Mouse (Mus musculus) intestine, postnatal 0 days (tissue): ENCODE results near the gene Ppef2. TPM values are rescaled to one million over a fixed set of nuclear protein-coding genes. Genes with fewer than 3 reads are reported as not detected.

Experiments used
- ATAC-seq: fragments of 200-750 bp; cut with Nextera tagmentation; 2 replicates; pipeline ENCODE4 v1.8.0; 2017; ENCODE audit warnings: mild to moderate bottlenecking, moderate TSS enrichment, moderate library complexity
- H3K27ac ChIP-seq: fragments of 300-500 bp; sonication (generic); 2 replicates; pipeline ENCODE4 v1.5.1; 2014; ENCODE audit warnings: mild to moderate bottlenecking, low read depth, low read length, moderate library complexity
- H3K27me3 ChIP-seq: fragments of 300-500 bp; sonication (generic); replicated peaks from 2 replicates; pipeline ENCODE4 v1.6.1; 2014; ENCODE audit warnings: low read length, mixed read lengths; ENCODE audit not compliant: control insufficient read depth, insufficient read depth
- H3K36me3 ChIP-seq: fragments of 300-500 bp; sonication (generic); 2 replicates; pipeline ENCODE4 v1.6.1; 2014; ENCODE audit warnings: mild to moderate bottlenecking, moderate library complexity; ENCODE audit not compliant: control insufficient read depth, insufficient read depth
- H3K4me1 ChIP-seq: fragments of 300-500 bp; sonication (generic); replicated peaks from 2 replicates; pipeline ENCODE4 v1.6.1; 2014; ENCODE audit warnings: antibody characterized with exemption, low read length, mixed read lengths; ENCODE audit not compliant: control insufficient read depth, insufficient read depth
- H3K4me2 ChIP-seq: fragments of 300-500 bp; sonication (generic); replicated peaks from 2 replicates; pipeline ENCODE4 v1.6.1; 2014; ENCODE audit warnings: low read depth, mild to moderate bottlenecking, moderate library complexity
- H3K4me3 ChIP-seq: fragments of 300-500 bp; sonication (generic); 2 replicates; pipeline ENCODE4 v1.5.1; 2014; ENCODE audit warnings: low read depth, low read length
- H3K9ac ChIP-seq: fragments of 300-500 bp; sonication (generic); 2 replicates; pipeline ENCODE4 v1.6.1; 2014; ENCODE audit warnings: mild to moderate bottlenecking, low read depth, low read length
- H3K9me3 ChIP-seq: fragments of 300-500 bp; sonication (generic); 2 replicates; pipeline ENCODE4 v1.6.1; 2016; ENCODE audit warnings: mixed run types; ENCODE audit not compliant: control insufficient read depth
- CTCF ChIP-seq: sonication (generic); IDR thresholded peaks from 2 replicates; pipeline ENCODE4 v1.5.1; 2016; ENCODE audit warnings: low read depth, mild to moderate bottlenecking, control low read depth, antibody characterized with exemption, moderate library complexity
- WGBS: fragments of 180-500 bp; shearing (Covaris S2); extraction: QIAGEN DNeasy Blood & Tissue Kit; methylation state at CpG from one replicate; pipeline ENCODE4 v1.1.7; 2014; 5-methylcytosine and 5-hydroxymethylcytosine counted together
- polyA plus RNA-seq: library from polyadenylated mRNA; unstranded; fragments of >200 nt; fragmentation: Nextera tagmentation; extraction: Ambion mirVana; gene quantifications from 2 replicates; pipeline ENCODE4 v1.2.1, GENCODE M21; 2015

Gene Ppef2
- polyA plus RNA-seq, 1 experiment from 2014 or later: 0.16 TPM

DNA sequence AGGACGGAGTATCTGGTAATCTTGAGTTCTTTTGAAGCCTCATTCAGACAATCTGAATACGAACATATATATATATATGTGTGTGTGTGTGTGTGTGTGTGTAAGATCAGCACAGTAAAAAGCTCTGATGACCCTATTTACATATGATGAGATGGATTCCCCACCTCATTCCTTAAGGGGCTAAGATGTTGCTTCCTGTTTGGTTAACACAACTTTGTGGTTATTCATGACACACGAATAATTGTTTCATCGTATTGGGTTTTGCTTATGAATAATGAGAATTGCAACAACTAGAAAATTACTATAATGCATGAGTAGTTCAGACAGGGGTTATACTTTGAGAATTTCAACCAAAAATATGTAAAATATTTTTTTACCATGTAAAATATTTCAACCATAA is 40.8 kb downstream of the Ppef2 start, which contains the start of gene U90926:
Gene U90926 (minus strand): TSS at position 101 of the 400 bp plus-strand sequence.
- no peaks in the 10 kb centered on the region for H3K27me3 ChIP-seq
- no peak within 1 kb of the TSS for H3K4me2 ChIP-seq
- H3K4me1 ChIP-seq: no peaks in the 10 kb centered on the region
- no peak for ATAC-seq
- H3K4me3 ChIP-seq: no peak within 1 kb of the TSS
- WGBS: 80% methylated on average over 4 of the region's 4 CpGs
- no peak within 1 kb of the TSS for H3K9ac ChIP-seq
- H3K36me3 ChIP-seq: no peaks in the 10 kb centered on the region
- no peak within 1 kb of the TSS for H3K27ac ChIP-seq
- TF ChIP-seq CTCF: no peak
- H3K9me3 ChIP-seq: no peaks in the 10 kb centered on the region

GRCm38 (mm10) chr5:92212231-92212630 is 43.8 kb downstream of the Ppef2 start:
- WGBS: 87% methylated on average over 4 of the region's 4 CpGs
- no peak overlapping the region for H3K4me2 ChIP-seq
- H3K27ac ChIP-seq: no peak overlapping the region
- H3K9me3 ChIP-seq: no peaks in the 10 kb centered on the region
- no peak for TF ChIP-seq CTCF
- no peak overlapping the region for H3K4me3 ChIP-seq
- H3K4me1 ChIP-seq: no peaks in the 10 kb centered on the region
- H3K27me3 ChIP-seq: no peaks in the 10 kb centered on the region
- peak; percentile 61 for ATAC-seq
- H3K9ac ChIP-seq: no peak overlapping the region
- H3K36me3 ChIP-seq: no peaks in the 10 kb centered on the region

- Histone ChIP-seq H3K4me1 (no peaks in the 10 kb centered on the region), H3K9ac (no peak overlapping the region), H3K27me3 (no peaks in the 10 kb centered on the region), H3K9me3 (no peaks in the 10 kb centered on the region), H3K4me3 (no peak overlapping the region), H3K27ac (no peak overlapping the region), H3K4me2 (no peak overlapping the region), H3K36me3 (no peaks in the 10 kb centered on the region)
- no peak for ATAC-seq
- 37% methylated on average over 8 of the region's 8 CpGs for WGBS
- peak; percentile 32; the same call in 1 of the 2 replicates for TF ChIP-seq CTCF
Measured at GRCm38 (mm10) chr5:92210205-92210604, 45.9 kb downstream of the Ppef2 start.

DNA sequence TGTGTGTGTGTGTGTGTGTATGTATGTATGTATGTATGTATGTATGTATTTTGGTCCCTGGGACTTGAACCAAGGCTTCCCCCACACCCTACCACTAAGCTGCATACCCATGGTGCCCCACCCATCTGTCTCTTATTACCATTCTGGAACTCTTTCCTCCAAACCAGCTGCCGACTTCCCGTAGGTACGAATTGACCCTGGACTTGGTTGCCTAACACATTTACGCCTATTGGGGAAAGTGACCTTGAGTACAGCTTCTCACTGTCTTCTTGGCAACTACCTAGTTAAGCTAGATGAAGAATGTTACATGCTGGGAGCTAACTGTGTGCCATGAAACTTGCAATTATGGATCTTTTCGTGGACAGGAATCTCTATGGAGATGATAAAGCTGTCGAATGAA is 50.0 kb downstream of the Ppef2 start:
- Histone ChIP-seq H3K27me3 (no peaks in the 10 kb centered on the region), H3K9me3 (no peaks in the 10 kb centered on the region), H3K36me3 (peaks cover 19% of the 10 kb centered on the region), H3K27ac (0 out of 2 replicates have a peak overlapping the region, but pooled peaks have one; percentile 1), H3K4me3 (no peak overlapping the region), H3K4me1 (peaks cover 5% of the 10 kb centered on the region; the same call in 1 of the 2 replicates), H3K4me2 (no peak overlapping the region), H3K9ac (no peak overlapping the region)
- WGBS: 62% methylated on average over 6 of the region's 6 CpGs
- no peak for ATAC-seq
- TF ChIP-seq CTCF: no peak

GRCm38 (mm10) chr5:92205706-92206105 is 50.4 kb downstream of the Ppef2 start:
- Histone ChIP-seq H3K4me2 (no peak overlapping the region; the same call in 1 of the 2 replicates), H3K4me3 (no peak overlapping the region), H3K27me3 (no peaks in the 10 kb centered on the region), H3K9me3 (no peaks in the 10 kb centered on the region), H3K27ac (peak overlapping the region; percentile 46), H3K4me1 (peaks cover 5% of the 10 kb centered on the region; the same call in 1 of the 2 replicates), H3K36me3 (peaks cover 23% of the 10 kb centered on the region), H3K9ac (no peak overlapping the region)
- ATAC-seq: no peak
- WGBS: 67% methylated on average over 5 of the region's 5 CpGs
- no peak for TF ChIP-seq CTCF

DNA sequence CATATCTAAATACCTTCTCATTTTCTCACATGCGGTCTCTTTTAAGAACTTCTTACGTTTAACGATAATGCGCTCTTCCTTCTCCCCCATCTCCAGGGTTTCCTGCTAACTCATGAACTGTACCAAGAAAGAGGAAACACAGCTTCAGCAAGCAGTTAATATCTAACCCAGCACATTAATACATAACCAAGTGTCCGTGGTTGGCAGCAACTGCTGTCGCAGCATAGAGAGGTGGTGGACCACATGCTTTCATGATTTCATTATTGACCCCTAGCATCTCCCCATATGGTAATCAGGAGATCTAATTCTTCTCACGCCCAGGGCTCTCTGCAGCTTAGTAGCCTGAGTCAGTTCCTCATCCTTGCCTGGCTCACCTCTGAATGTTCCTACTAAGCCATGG is 50.9 kb downstream of the Ppef2 start:
- 43% methylated on average over 7 of the region's 7 CpGs for WGBS
- peak overlapping the region; percentile 46 for H3K27ac ChIP-seq
- peak; percentile 35; the same call in 1 of the 2 replicates for ATAC-seq

More for the DNA sequence above, 50.9 kb downstream of the Ppef2 start:
- no peak overlapping the region for H3K4me2 ChIP-seq
- no peak overlapping the region for H3K9ac ChIP-seq
- peaks cover 5% of the 10 kb centered on the region; the same call in 1 of the 2 replicates for H3K4me1 ChIP-seq
- no peak overlapping the region for H3K4me3 ChIP-seq
- no peaks in the 10 kb centered on the region for H3K9me3 ChIP-seq
- no peak for TF ChIP-seq CTCF
- H3K36me3 ChIP-seq: peaks cover 27% of the 10 kb centered on the region
- H3K27me3 ChIP-seq: no peaks in the 10 kb centered on the region
